12 mouse cellular contexts compared by ENCODE assay signal in genomic region chr15:56553851-56554250, GRCm38 (mm10).
"Had no signal": no experiment of that assay in that cellular context is flagged by ENCODE, and none has a peak within 500 bp of the region (broad histone marks: within the 10 kb centered on the region; RNA-seq: fewer than 3 reads in every experiment).

No protein-coding gene starts in this region.

- DNase-seq: heart, postnatal 4 days; kidney, adult 11 months; kidney, adult 18-20 months; kidney, adult 8-10 months; kidney, adult 9 months; kidney, postnatal 10 days; kidney, postnatal 14 days; kidney, postnatal 25 days; kidney, postnatal 36 days; kidney, postnatal 4 days; layer of hippocampus, adult 9-11 months; layer of hippocampus, postnatal 36 days had no signal
